Mouse (Mus musculus) lung, embryonic 15.5 days (tissue): Measurements from ENCODE around the gene A630076J17Rik. TPM values are rescaled to one million over a fixed set of nuclear protein-coding genes. Genes with fewer than 3 reads are reported as not detected.

Experiments
- ATAC-seq: fragments of 200-750 bp; cut with Nextera tagmentation; 2 replicates; pipeline ENCODE4 v1.8.0; 2017; ENCODE audit warnings: moderate number of reproducible peaks, borderline replicate concordance; ENCODE audit not compliant: low FRiP score, low TSS enrichment; ENCODE audit errors: extremely low read depth
- H3K27ac ChIP-seq: fragments of 300-500 bp; sonication (generic); 2 replicates; pipeline ENCODE4 v1.5.1; 2015; ENCODE audit warnings: moderate library complexity, mild to moderate bottlenecking, inconsistent platforms
- H3K27me3 ChIP-seq: fragments of 300-500 bp; sonication (generic); 2 replicates; pipeline ENCODE4 v1.6.1; 2015; ENCODE audit warnings: inconsistent platforms
- H3K36me3 ChIP-seq: fragments of 300-500 bp; sonication (generic); 2 replicates; pipeline ENCODE4 v1.6.1; 2015; ENCODE audit warnings: inconsistent platforms
- H3K4me1 ChIP-seq: fragments of 300-500 bp; sonication (generic); 2 replicates; pipeline ENCODE4 v1.6.1; 2015; ENCODE audit warnings: inconsistent platforms
- H3K4me2 ChIP-seq: fragments of 300-500 bp; sonication (generic); 2 replicates; pipeline ENCODE4 v1.6.1; 2015; ENCODE audit warnings: inconsistent platforms, mild to moderate bottlenecking, moderate library complexity
- H3K4me3 ChIP-seq: fragments of 300-500 bp; sonication (generic); 2 replicates; pipeline ENCODE4 v1.5.1; 2015; ENCODE audit warnings: mild to moderate bottlenecking, inconsistent platforms
- H3K9ac ChIP-seq: fragments of 300-500 bp; sonication (generic); 2 replicates; pipeline ENCODE4 v1.6.1; 2015; ENCODE audit warnings: inconsistent platforms
- H3K9me3 ChIP-seq: fragments of 300-500 bp; sonication (generic); 2 replicates; pipeline ENCODE4 v1.6.1; 2016; ENCODE audit warnings: inconsistent platforms
- WGBS: fragments of 180-500 bp; shearing (Covaris S2); methylation state at CpG from one replicate; pipeline ENCODE4 v1.1.7; 2015; 5-methylcytosine and 5-hydroxymethylcytosine counted together
- polyA plus RNA-seq: library from polyadenylated mRNA; unstranded; fragments of >200 nt; fragmentation: Nextera tagmentation; extraction: Ambion mirVana; gene quantifications from 2 replicates; pipeline ENCODE4 v1.2.1, GENCODE M21; 2015

A630076J17Rik gene
- polyA plus RNA-seq, 1 experiment from 2014 or later, result 0.44 TPM

- no peak overlapping the region for H3K4me2 ChIP-seq
Measured at GRCm38 (mm10) chr3:107257924-107258323, 27.5 kb downstream of the A630076J17Rik start.

GRCm38 (mm10) chr3:107260956-107261850 lies 30.8 kb downstream of the A630076J17Rik start:
- H3K27ac ChIP-seq, result no peak overlapping the region
- ATAC-seq, result no peak
- WGBS, result 46% methylated on average over 8 of the region's 8 CpGs

More at GRCm38 (mm10) chr3:107257924-107258323, 27.5 kb downstream of the A630076J17Rik start:
- H3K4me3 ChIP-seq, result no peak overlapping the region
- H3K4me1 ChIP-seq, result no peaks in the 10 kb centered on the region
- no peaks in the 10 kb centered on the region for H3K36me3 ChIP-seq
- H3K27me3 ChIP-seq, result no peaks in the 10 kb centered on the region
- ATAC-seq, result no peak
- H3K9ac ChIP-seq, result no peak overlapping the region
- no peaks in the 10 kb centered on the region for H3K9me3 ChIP-seq
- H3K27ac ChIP-seq, result no peak overlapping the region
- 61% methylated on average over 5 of the region's 5 CpGs for WGBS

GRCm38 (mm10) chr3:107261851-107262165 lies 31.4 kb downstream of the A630076J17Rik start:
- Histone ChIP-seq H3K27me3 (no peaks in the 10 kb centered on the region), H3K4me1 (no peaks in the 10 kb centered on the region), H3K27ac (no peak overlapping the region), H3K4me2 (no peak overlapping the region), H3K36me3 (no peaks in the 10 kb centered on the region), H3K9me3 (no peaks in the 10 kb centered on the region), H3K4me3 (no peak overlapping the region), H3K9ac (no peak overlapping the region)
- ATAC-seq, result no peak
- WGBS, result 45% methylated on average over 7 of the region's 7 CpGs

More at GRCm38 (mm10) chr3:107260956-107261850, 30.8 kb downstream of the A630076J17Rik start:
- Histone ChIP-seq H3K4me1 (no peaks in the 10 kb centered on the region), H3K36me3 (no peaks in the 10 kb centered on the region), H3K9ac (no peak overlapping the region), H3K9me3 (no peaks in the 10 kb centered on the region), H3K4me2 (no peak overlapping the region), H3K4me3 (no peak overlapping the region), H3K27me3 (no peaks in the 10 kb centered on the region)

- WGBS, result 56% methylated on average over 2 of the region's 2 CpGs
- Histone ChIP-seq H3K27ac (no peak overlapping the region), H3K4me3 (no peak overlapping the region), H3K4me1 (no peaks in the 10 kb centered on the region), H3K27me3 (no peaks in the 10 kb centered on the region), H3K36me3 (no peaks in the 10 kb centered on the region), H3K4me2 (no peak overlapping the region), H3K9ac (no peak overlapping the region), H3K9me3 (no peaks in the 10 kb centered on the region)
- ATAC-seq, result no peak
Measured at GRCm38 (mm10) chr3:107266814-107267345, 36.5 kb downstream of the A630076J17Rik start.

- Histone ChIP-seq H3K9ac (no peak overlapping the region), H3K4me1 (no peaks in the 10 kb centered on the region), H3K9me3 (no peaks in the 10 kb centered on the region), H3K27me3 (no peaks in the 10 kb centered on the region), H3K27ac (no peak overlapping the region), H3K4me3 (no peak overlapping the region), H3K36me3 (no peaks in the 10 kb centered on the region), H3K4me2 (no peak overlapping the region)
- 87% methylated on average over 3 of the region's 3 CpGs for WGBS
- ATAC-seq, result no peak
Measured at GRCm38 (mm10) chr3:107272433-107272832, 42.0 kb downstream of the A630076J17Rik start.

GRCm38 (mm10) chr3:107273820-107274219 lies 43.4 kb downstream of the A630076J17Rik start:
- 9% methylated on average over 3 of the region's 3 CpGs for WGBS
- Histone ChIP-seq H3K4me3 (no peak overlapping the region), H3K4me2 (no peak overlapping the region), H3K27me3 (no peaks in the 10 kb centered on the region), H3K27ac (no peak overlapping the region), H3K9ac (no peak overlapping the region), H3K9me3 (no peaks in the 10 kb centered on the region), H3K4me1 (peaks cover 4% of the 10 kb centered on the region), H3K36me3 (no peaks in the 10 kb centered on the region)
- peak; percentile 46; the same call in 1 of the 2 replicates for ATAC-seq

- H3K27me3 ChIP-seq, result no peaks in the 10 kb centered on the region
- 41% methylated on average over 5 of the region's 5 CpGs for WGBS
- H3K4me3 ChIP-seq, result no peak overlapping the region
- H3K27ac ChIP-seq, result no peak overlapping the region
- H3K9me3 ChIP-seq, result no peaks in the 10 kb centered on the region
- no peak for ATAC-seq
- no peaks in the 10 kb centered on the region for H3K36me3 ChIP-seq
- peaks cover 14% of the 10 kb centered on the region for H3K4me1 ChIP-seq
- no peak overlapping the region for H3K4me2 ChIP-seq
- H3K9ac ChIP-seq, result no peak overlapping the region
Measured at GRCm38 (mm10) chr3:107275351-107275750, 44.9 kb downstream of the A630076J17Rik start.

GRCm38 (mm10) chr3:107275996-107276395 lies 45.6 kb downstream of the A630076J17Rik start:
- Histone ChIP-seq H3K9me3 (no peaks in the 10 kb centered on the region), H3K4me2 (no peak overlapping the region), H3K36me3 (no peaks in the 10 kb centered on the region), H3K27me3 (no peaks in the 10 kb centered on the region), H3K27ac (no peak overlapping the region), H3K4me1 (peaks cover 14% of the 10 kb centered on the region), H3K4me3 (no peak overlapping the region), H3K9ac (no peak overlapping the region)
- 58% methylated on average over 4 of the region's 4 CpGs for WGBS
- no peak for ATAC-seq

GRCm38 (mm10) chr3:107276626-107277025 lies 46.2 kb downstream of the A630076J17Rik start:
- Histone ChIP-seq H3K4me3 (no peak overlapping the region), H3K9me3 (no peaks in the 10 kb centered on the region), H3K9ac (no peak overlapping the region), H3K27me3 (no peaks in the 10 kb centered on the region), H3K36me3 (no peaks in the 10 kb centered on the region), H3K4me1 (peaks cover 14% of the 10 kb centered on the region), H3K27ac (no peak overlapping the region), H3K4me2 (no peak overlapping the region)
- ATAC-seq, result no peak
- WGBS, result 79% methylated on average over 3 of the region's 3 CpGs

- H3K9ac ChIP-seq, result peak within 1 kb of the TSS; percentile 68
- no peaks in the 10 kb centered on the region for H3K9me3 ChIP-seq
- peak; percentile 91; the same call in 1 of the 2 replicates for ATAC-seq
- H3K4me3 ChIP-seq, result peak within 1 kb of the TSS; percentile 79
- peaks cover 9% of the 10 kb centered on the region for H3K36me3 ChIP-seq
- peaks cover 14% of the 10 kb centered on the region for H3K4me1 ChIP-seq
- H3K4me2 ChIP-seq, result peak within 1 kb of the TSS; percentile 62
- no peak within 1 kb of the TSS for H3K27ac ChIP-seq
- H3K27me3 ChIP-seq, result no peaks in the 10 kb centered on the region
- WGBS, result 2% methylated on average over 43 of the region's 43 CpGs
Measured at GRCm38 (mm10) chr3:107278479-107279269, 48.3 kb downstream of the A630076J17Rik start, which contains the start of gene Lamtor5. Gene Lamtor5, plus strand, starts transcription at chr3:107278858.
